Mouse (Mus musculus) megakaryocyte, embryonic 14.5 days (primary cell): ENCODE measurements at regions not wholly inside any gene's neighbourhood (a gene's known extent, or its start where the extent isn't known, plus 50 kb on each side); places are given as distances from the start of the nearest gene placed in this dataset.

Source experiments
- FLI1 ChIP-seq: IDR thresholded peaks from 2 replicates; pipeline ENCODE4 v1.6.1; 2012; ENCODE audit warnings: low read length, inconsistent platforms, mixed read lengths
- GATA1 ChIP-seq: IDR thresholded peaks from 3 replicates; pipeline ENCODE4 v1.6.1; 2012; ENCODE audit warnings: mixed read lengths, low read length, inconsistent platforms, borderline replicate concordance

DNA sequence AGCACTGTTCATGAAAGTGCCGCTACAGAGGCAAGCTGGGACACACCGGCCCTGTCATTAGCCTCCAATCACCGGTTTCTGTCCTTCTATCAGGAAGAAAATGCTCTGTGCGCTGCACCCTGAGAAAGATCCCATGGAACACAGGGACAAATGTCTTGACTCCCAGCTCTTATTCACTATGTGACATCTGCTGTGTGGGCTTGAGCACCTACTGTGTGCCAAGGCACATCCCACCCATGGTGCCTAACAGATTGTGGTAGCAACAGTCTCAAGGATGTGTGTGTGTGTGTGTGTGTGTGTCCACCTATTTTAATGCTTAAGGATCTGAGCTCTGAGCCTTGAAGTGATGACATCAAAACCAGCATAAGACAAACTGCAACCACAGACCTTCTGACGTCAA is 113.4 kb upstream of the Tbx3 start:
- TF ChIP-seq GATA1: no peak
- no peak for TF ChIP-seq FLI1
